Mouse (Mus musculus) adrenal gland (tissue): ENCODE data around the gene Anapc16.

Experiments
- intact Hi-C: fragments of 180-260 bp; cut with DNase I; formaldehyde crosslinking; loops from one replicate; pipeline ENCODE4 v1.15.1; 2025
- long read RNA-seq, 2 experiments: library from polyadenylated mRNA; unstranded; transcript quantifications; one replicate each; pipeline ENCODE4 v2.0.0; 2020; ENCODE audit warnings: borderline replicate concordance in 1 of 2; ENCODE audit not compliant: insufficient replicate concordance in 1 of 2

The Anapc16 gene
- long read RNA-seq, experiment 1, transcript Anapc16-201 (5 exons, 1,379 nt): minor isoform, 11 of 45 reads
- long read RNA-seq, experiment 1, transcript Anapc16-204 (4 exons, 1,852 nt): major isoform, 26 of 45 reads
- long read RNA-seq, experiment 1, partial matches to known transcripts: 3 of 45 reads
- long read RNA-seq, experiment 1, other reads (novel, unspliced or antisense): 1 of 45 reads
- long read RNA-seq, experiment 2, transcript Anapc16-201 (5 exons, 1,379 nt): minor isoform, 10 of 53 reads
- long read RNA-seq, experiment 2, transcript Anapc16-204 (4 exons, 1,852 nt): major isoform, 39 of 53 reads
- long read RNA-seq, experiment 2, partial matches to known transcripts: 2 of 53 reads
- long read RNA-seq, experiment 2, other reads (novel, unspliced or antisense): 0 of 53 reads

DNA sequence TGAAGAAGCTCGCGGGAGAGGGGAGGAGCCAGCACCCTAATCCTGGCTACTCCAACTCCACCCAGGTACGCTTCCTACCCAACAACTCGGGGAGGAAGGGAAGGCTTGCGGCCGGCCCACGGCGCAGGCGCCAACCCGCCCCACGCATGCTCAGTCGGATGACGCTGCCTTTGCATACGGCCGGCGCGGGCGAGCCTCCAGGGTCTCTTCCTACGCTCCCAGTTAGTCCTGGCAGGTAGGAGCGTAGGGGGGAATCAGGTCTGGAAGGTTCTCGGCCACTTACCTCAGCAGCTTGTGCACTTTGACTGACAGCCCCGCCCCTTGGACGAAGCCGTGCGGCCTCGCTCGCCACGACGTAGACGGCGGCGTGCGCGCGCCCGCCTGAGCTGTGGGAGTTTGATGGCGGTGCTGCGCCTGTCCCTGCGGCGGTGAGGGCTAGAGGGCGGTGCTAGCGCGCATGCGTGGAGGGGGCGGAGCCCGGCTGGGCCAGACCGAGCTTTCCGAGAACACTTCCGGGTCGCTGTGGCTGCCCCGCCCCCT is at the start of gene Anapc16, which contains the start of gene Ascc1:
Anapc16 (minus strand) TSS at position 463 of the 540 bp plus-strand sequence.
Ascc1 (plus strand) TSS at position 133 of the 540 bp plus-strand sequence.
- intact Hi-C loops: no loop called here

DNA sequence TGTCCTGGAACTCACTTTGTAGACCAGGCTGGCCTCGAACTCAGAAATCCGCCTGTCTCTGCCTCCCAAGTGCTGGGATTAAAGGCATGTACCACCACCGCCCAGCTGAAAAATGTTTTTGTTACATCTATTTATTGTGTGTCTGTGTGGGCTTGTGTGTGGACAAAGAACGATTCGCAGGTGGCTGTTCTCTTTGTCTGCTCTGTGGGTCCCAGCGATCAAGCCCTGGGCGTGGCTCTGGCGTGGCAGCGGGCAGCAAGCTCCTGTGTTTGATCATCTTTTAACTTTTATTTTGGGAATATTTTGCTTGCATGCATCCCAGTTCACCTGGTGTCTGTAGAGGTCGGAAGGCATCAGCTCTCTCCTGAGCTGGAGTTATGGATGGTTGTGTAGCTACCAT is 47.6 kb upstream of the Anapc16 start:
- intact Hi-C loops: no loop called here

DNA sequence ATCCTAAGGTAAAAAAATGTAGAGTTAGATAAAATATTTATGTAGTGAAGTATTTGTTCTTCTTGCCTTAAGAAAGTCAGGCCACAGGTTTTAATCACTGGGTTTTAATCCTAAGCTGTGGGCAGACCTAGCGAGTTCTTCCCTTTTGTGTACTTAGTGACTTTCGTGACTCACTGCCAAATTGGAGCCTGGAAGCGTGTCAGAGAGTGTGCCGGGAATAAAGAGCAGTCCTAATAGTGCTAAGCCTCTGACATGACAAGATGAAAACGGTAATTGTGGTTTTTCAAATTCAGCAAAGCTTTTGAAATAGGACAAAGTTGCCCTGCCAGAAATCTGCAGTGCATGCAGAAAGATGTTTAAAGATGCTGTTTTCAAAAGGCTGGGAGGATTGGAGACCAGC is 43.8 kb upstream of the Anapc16 start:
- intact Hi-C loops: no loop called here

DNA sequence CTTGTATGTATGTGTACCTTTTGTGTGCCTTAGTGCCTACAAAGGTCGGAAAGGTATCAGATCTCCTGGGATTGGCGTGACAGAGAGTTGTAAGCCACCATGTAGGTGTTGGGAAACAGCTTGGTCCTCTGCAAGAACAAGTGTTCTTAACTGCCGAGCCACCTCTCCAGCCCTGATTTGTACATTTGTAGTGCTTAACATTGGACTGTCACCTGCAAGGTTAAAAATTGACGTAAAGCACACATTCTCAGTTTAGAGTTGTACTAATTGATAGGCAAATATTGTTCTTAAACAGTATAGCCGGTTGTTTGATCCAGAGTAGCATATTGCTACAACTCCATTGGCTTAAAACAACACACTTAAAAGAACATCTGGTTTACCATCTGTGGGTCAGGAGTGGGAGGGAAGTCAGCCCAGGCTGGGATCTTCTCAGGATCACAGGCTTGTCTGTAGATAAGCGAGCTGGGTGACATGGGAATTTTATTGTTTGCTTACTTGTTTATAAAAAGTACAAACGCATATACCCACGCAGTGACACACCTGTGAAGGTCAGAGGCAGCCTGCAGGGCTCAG is 39.5 kb upstream of the Anapc16 start:
- intact Hi-C loops: no loop called here

DNA sequence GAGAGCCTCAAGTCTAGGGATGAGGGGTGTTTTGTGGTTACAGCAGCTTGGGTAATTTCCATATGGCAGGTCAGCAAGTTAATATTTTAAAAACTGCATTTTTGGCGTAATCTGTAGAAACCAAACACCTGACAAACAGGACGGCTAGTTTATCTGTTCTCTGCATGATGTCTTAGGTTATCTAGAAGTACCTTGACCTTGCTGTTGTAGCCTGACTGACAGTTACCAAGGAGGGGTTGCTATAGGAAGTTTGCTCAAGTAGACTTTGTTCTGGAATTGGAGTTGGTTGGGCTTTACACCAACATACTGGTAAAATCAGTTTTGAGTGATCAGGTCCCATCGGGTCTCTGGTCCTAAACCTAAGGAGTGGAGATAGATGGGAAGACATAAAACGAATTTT is 32.8 kb upstream of the Anapc16 start:
- intact Hi-C loops: no loop called here

DNA sequence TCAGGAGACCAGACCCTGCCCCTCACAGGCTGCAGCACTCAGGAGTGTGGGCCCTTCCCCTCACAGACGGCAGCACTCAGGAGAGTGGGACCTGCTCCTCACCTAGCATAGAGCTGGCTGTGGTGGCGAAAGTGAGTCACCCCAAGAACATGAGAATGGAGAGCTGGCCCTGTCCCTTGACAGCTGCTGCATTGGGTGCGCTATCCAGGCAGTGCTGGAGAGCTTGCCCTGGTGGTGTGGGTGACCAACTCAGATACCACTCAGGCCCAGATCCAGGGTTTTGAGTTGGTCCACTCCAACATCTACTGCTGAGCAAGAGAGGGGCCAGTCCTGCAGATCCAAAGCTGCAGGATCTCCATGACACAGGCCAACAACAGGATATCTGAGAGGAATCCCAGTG is 31.7 kb upstream of the Anapc16 start:
- intact Hi-C loops: no loop called here

DNA sequence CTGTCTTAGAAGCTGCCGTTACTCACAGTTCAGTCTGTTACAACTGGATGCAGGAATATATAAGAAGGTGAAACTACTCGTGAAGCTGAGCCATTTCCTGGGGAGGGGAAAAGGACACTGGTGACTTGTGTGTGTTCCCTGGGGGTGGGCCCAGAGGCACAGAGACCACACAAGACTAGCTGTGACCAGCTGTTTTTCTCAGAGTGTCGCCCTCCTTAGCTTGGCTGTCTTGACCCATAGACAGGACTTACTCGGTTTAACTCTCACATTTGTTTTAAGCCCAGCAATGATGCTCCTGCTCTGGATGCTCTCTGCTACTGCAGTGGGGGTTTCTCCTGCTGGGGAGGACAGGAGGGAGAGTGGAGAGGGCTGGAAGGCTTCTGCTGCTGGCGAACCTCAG is 30.1 kb upstream of the Anapc16 start:
- intact Hi-C loops: no loop called here

DNA sequence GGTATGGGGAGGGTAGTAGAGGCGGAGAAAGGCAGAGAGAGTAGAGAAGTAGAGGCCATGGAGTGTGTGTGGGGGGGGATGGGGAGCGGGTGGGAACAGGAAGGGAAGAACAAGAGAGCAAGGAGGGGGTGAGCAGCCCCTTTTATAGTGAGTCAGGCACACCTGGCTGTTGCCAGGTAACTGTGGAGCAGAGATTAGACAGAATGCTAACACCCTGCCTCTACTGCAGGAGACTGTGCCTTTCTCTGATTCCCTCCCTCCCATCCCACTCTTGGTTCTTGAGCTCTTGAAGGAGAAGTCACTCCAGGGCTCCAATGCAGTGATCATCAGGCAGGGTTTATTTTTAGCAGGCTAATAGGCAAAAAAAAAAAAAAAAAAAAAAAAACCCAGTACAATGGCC is 29.7 kb upstream of the Anapc16 start:
- intact Hi-C loops: no loop called here

DNA sequence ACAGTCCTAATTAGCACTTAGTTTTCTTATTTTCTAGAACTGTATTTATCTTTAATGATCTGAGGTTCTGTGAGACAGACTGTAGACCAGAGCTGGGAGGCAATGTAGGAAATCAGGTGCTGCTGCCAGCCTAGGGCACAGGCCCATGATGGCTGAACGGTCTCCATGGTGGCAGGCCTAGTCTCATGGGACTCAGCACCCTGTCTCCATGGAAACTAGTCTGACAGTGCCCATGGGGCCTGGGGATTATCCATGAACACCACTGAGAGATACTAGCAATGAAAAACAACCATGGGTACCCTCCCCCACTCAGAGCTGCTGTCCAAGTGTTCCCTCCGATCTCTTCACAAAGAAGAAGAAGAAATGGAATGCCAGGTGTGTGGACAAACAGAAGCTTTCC is 29.1 kb upstream of the Anapc16 start:
- intact Hi-C loops: no loop called here

DNA sequence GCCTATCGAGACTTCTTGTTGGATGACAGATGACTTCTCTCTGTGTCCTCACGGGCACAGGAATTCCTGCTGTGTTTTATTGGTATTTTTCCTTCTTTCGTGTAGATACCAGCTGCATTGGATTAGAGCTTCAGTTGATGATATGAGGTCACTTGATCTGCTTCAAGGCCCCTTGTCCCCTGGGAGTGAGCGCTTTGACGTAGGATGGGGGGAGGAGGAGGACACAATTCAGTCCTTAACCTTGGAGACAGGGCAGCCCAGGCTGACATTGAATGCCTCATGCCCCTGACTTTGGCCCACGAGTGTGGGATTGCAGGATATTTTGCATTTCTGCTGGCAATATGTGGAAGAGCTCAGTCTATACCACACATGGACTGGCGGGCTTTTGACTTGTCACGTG is 28.6 kb upstream of the Anapc16 start:
- intact Hi-C loops: no loop called here

DNA sequence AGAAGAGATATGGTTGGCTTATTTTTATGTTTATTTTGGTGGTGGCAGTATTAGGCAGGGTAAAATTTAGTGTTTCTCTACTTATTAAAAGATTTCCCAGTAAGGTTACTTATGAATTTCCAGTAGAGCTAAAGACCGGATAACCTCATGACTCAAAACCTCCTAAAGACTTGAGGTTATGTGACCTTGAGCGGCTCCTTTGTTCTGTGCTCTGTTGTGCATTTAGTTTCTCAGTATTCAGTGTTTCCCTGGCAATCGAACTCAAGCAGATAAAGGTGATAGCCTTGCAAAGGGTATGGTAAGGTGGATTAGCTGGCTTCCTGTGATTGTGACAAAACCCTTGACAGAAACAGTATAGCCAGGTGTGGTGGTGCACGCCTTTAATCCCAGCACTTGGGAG is 26.5 kb upstream of the Anapc16 start:
- intact Hi-C loops: no loop called here

DNA sequence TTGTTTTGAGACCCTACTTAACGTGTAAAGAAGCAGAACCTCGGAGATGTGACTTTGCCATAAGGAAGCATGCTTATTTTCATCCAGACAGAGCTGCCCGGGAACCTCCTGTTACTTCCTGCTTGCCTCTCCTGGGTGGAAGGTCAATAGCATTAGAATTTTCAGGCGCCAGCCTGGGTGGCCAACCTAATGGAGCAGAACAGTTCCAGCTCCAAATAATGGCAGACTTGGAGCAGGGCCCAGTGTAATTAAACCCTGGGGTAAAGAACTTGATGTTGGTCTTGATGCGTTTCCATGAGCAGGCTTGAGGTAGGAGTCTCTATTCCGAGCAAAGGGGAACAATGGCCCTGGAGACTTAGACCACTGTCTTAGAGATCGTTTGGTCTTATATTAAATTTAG is 26.0 kb upstream of the Anapc16 start:
- intact Hi-C loops: no loop called here

DNA sequence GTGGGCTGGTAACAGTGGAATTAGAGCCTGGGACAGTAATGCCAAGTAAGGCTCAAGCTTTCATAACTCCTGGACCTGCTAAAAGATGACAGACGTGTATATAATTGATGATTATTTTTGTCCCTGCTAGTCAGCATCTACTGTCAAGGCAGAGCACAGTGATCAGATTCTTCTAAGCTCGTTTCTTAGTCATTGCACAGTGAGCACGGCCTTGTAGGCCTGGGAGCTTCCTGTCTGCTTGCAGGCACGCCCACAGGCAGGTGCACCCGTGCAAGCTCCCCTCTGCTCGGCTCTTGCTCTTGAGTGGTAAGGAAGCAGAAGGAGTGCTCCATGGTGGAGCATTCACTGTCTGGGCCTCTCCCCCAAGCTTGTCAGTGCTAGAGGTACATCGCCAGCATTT is 25.2 kb upstream of the Anapc16 start:
- intact Hi-C loops: no loop called here

DNA sequence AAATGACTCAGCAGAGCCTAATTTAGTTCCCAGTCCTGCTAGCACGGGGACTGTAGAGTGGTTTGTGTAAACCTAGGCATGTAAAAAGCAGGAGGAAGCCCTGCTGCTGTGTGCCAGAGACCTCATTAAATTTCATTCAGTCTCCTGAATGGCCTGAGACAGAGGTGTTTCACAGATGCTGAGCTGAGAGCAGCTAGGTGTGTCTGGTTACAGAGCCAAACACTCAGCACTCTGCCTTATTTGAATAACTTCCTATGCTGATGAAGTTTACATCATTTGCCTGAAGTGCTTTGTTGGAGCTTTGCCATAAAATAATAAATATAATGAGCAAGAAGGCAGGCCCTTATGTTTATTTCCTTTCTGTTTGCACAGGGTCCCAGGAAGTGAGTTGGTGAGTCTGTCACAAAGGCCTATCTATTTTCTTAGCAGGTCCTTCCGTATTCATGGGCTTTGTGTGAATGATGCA is 24.7 kb upstream of the Anapc16 start:
- intact Hi-C loops: no loop called here

DNA sequence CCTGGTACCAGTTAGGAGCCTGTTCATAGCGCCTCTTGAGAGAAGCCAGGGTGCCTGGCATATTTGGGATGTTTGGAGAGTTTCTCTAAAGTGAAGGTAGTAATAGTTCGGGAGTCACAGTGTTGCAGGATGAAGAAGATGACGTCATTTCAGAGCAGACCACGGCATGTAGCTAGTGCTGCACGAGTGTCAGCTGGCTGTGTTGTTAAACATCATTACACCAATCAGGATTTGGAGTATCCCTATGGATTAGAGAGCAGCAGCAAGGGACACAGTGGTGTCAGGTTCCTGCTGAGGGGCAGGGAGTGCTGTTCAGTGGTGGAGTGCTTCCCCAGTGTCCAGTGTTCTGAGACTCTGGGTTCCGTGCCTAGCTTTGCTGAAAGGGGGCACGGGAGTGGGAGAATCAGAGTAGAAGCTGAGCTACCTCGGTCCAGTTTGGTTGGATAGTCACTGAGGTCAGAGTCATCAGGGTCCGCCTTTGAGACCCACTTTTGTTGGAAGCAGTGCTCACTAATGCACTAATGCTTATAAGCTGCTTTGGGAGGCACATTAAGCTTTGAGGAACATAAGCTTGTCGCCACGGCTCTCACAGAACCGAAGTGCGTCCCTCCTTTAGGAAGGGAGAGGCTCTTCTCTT is 23.9 kb upstream of the Anapc16 start:
- intact Hi-C loops: no loop called here

DNA sequence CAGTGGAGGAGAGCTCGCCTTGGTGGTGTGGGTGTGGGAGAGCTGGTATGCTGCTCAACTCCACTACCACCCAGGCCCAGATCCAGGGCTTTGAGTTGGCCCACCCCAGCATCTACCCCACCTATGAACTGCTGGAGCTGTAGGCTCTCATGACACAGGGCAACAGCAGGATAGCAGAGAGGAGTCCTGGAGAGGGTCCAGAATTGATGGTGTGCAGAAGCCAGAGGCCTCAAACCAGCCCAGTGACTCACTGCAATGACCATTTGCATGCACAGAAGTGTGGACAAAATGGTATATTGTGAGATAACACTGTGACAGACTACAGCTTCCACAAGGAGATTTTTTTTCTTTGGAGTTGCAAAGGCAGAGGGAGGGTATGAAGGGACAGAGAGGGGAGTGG is 20.8 kb upstream of the Anapc16 start:
- intact Hi-C loops: loop anchor here (5.0 kb wide), 1 partner anchor 39 kb away; no protein-coding TSS in a partner anchor

DNA sequence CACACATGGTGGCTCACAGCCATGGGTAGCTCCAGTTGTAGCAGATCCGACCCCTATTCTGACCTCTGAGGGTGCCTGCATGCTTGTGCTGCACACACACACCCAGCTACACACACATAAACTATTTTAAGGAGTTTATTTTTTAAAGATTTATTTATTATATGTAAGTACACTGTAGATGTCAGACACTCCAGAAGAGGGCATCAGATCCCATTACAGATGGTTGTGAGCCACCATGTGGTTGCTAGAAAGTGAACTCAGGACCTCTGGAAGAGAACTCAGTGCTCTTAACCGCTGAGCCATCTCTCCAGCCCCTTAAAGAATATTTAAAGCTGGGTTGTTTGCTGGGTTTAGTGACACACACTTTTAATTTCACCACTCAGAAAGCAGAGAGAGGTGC is 16.4 kb upstream of the Anapc16 start:
- intact Hi-C loops: no loop called here

DNA sequence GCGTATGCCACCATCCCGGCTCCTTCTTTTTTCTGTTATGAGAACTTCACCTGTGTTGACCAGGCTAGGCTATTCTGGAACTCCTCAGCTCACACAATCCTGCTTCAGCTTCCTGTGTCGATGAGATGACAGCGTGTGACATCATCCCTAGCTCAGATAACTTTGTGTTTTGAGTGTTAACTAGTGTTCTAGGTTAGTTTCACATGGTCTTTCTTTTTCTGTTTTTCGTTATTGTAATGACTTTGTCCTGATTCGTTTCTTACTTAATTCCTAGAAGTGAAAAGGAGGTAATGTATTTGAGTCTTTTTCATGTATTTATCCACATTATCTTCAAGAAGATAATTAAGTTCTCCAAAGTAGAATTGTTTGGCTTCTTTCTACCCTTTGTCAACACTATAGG is 13.3 kb upstream of the Anapc16 start:
- intact Hi-C loops: no loop called here

DNA sequence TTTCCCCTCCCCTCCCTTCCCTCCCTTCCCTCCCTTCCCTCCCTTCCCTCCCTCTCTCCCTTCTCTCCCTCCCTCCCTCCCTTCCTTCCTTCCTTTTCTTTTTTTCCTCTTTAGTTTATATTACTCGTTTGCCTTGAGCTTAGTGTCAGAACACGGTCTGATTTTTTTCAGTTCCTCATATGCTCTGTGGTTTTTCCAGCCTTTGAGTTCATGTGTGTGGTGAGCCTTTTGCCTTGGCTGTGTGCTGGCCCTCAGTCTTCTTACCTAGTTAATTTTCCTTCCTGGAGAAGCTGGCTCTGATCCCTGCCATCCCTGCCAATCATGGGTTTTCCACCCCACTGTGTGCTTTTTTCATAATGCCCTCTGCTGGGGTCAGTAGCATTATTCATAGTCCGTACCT is 6.2 kb upstream of the Anapc16 start:
- intact Hi-C loops: loop anchor here (5.0 kb wide), 1 partner anchor 117 kb away; no protein-coding TSS in a partner anchor

DNA sequence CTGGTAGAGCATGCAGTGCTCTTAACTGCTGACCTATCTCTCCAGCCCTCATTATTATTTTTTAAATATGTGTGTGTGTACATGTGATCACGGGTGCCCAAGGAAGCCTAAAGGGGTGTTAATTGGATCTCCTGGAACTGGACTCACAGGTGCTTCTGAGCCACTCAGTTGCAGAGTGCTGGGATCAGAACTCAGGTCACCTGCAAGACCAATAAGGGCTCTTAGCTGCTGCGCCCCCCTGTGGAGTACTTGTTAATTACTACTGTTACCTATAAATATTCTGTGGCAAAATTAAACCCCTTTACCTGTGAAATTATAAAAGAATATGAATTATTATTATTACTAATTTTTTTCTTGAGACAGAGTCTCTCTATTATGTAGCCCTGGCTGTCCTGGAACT is 2.3 kb upstream of the Anapc16 start:
- intact Hi-C loops: loop anchor here (5.0 kb wide), 1 partner anchor 113 kb away; no protein-coding TSS in a partner anchor

DNA sequence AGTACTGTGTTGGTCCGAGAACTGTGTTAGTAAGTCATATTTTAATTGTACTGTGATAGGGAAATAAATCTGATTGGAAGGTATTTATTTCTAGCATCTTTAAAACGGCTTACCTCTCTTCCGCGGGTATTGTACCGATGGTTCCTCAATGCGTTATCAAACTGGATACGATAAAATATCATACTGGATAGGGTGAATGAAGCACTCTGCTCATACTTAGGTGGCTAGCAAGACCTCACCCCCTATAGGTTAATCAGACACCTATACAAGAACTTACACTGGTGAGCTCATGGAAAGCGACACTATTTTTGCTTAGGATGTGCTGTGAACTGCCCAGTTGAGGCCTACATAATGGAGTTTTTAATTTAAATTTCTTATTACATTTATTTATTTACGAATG is 912 bp upstream of the Anapc16 start:
- intact Hi-C loops: no loop called here

DNA sequence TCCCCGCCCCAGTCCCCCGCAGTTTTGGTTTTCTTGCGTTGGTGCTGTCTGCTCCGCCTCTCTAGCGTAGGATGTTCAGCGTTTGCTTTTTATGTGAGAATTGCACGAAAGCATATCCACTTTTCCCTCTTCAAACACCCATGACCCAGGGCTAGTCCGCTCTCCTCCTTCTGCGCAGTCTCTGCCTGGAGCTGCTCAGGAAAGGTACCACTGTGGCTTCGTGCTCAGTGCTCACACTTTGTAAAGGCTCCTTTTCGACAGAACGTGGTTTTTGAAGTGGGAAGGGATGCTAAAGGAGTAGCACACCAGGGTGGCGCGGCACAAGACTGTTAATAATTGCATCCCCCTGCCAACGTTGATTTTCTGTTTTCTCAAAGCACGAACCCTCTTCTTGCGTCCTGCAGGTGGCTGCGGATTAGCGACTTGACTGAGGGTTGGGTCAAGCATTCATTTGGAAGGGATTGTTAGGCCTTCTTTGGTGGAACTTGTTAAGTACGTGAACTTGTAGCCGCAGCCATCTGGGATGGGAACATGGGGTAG is 348 bp upstream of the Anapc16 start:
- intact Hi-C loops: no loop called here
